Mouse (Mus musculus): ENCODE measurements around the gene Mterf1b.

Gene Mterf1b

GRCm38 (mm10) chr5:4245004-4245403 is 52.8 kb downstream of the Mterf1b start:
- no peak for DNase-seq (ENCODE audit: low spot score in 2 of 2)

GRCm38 (mm10) chr5:4246095-4246494 is 53.9 kb downstream of the Mterf1b start:
- DNase-seq (ENCODE audit: low spot score in 2 of 2): no peak

All from spleen, postnatal 10 days (tissue).